Mouse (Mus musculus) gastrocnemius, adult 18-20 months (tissue): ENCODE measurements at regions not wholly inside any gene's neighbourhood (a gene's known extent, or its start where the extent isn't known, plus 50 kb on each side); places are given as distances from the start of the nearest gene placed in this dataset.

Experiments
- DNase-seq: peaks from one replicate; pipeline ENCODE4 v3.0.0; 2021; ENCODE audit warnings: low spot score

DNA sequence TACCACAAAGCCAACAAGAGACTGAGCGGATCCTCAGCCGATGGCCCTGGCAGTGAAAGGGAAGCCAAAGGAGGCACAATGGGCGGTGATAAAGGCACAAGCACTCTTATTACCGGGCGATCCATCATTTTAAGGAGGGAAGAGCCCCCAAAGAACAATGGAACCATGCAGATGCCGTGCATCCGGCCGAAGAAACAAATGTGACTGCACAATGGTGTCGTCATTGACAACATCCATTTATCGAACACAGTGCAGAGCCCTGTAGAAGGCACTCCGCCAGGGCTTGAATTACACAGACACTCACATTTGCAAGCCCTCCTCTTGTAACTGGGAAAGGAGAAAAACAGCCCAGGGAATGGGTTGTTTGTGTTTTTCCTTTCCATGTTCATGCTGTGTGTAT lies 80.7 kb upstream of the Atp5g3 start:
- no peak for DNase-seq

DNA sequence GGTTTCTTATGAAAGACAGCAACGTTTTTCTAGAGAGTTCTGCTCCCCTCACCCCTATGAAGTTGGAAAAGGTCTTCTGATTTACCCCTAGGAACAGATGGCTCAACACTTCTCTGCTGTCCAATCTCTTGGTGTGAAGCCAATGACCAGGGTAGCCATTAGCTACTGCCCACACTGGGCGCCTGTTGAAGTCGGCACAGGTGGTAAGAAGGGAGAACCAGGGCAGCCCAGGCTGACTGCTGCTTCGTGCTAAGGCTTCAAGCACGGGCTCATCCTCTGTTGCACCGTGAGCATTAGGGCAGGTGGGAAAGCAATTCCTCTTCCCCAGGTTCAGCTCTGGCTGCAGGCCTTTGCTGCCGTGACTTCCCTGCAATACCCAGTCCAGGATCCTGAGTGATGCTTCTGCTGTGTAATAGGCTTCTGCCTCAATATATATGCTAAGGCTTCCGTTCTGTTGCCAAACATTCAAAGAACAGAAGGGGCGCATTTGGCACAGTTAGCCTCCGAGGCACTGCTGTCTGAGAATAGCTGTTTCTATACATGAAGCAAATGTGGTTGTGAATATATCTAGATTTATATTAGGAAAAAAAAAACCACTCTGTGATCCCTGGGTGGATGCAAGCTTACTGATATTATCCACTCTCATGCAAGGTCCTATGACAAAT lies 76.4 kb upstream of the Atp5g3 start:
- no peak for DNase-seq

GRCm38 (mm10) chr2:73985911-73986250 lies 74.8 kb upstream of the Atp5g3 start:
- DNase-seq, result no peak

- DNase-seq, result no peak
Measured at GRCm38 (mm10) chr2:73985238-73985910, 74.2 kb upstream of the Atp5g3 start.

DNA sequence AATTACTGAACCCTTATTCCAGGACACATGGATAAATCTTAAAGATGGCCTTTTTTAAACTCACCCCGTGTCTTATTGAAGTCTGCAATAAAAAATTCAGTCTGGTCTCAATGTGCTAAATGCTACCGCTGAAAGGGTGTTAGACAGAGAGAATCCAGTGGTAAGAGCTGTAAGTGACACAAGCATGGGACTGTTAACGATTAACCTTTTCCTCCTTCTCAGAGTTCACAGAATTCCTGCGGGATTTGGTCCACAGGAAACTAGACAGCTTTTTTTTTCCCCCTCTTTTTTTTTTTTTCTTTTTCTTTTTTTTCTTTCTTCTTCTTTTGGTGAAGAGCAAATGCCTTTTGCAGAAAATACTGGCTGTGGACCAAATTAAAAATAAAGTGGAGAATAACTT lies 72.0 kb upstream of the Atp5g3 start:
- DNase-seq, result no peak

DNA sequence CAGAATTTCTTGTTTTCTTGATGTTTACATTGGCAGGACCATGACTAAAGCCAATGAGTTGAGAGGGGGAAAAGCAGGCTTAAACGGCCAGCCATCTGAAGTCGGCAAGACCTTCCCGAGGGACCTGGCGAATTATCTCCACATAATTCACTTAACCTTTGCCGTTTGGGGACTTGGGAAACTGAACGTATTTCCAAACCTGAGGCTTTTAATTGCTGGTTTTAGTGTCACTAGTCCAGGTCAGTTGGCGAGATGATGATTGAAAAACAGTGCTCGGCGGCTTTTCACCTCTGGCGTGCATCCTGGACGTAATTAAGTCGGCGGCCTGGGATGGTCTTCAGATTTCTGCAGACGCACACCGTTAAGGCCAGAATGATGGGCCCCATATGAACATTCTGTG lies 66.9 kb upstream of the Atp5g3 start:
- no peak for DNase-seq

- no peak for DNase-seq
Measured at GRCm38 (mm10) chr2:73973774-73974173, 62.6 kb upstream of the Atp5g3 start.

GRCm38 (mm10) chr2:73967618-73968017 lies 56.5 kb upstream of the Atp5g3 start:
- no peak for DNase-seq

DNA sequence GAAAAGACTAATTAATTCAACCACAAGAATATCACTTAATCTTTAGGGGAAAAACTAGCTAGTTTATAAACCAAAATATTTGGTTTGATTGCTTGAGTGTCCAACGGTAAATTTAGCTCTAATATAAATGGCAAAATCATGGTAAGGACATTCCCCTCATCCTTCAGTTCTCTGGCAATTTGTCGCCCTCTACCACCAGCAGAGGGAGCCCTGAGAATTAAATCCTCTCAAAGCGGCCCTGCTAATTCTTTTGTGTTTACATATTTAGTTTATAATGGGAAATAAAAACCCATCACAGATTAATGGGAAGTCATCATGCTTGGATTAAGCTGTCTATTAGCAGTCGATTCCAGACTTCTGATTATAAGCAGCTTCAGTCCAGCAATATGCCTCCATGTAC lies 54.5 kb upstream of the Atp5g3 start:
- peak; percentile 15 for DNase-seq
